Mouse (Mus musculus) liver, postnatal 0 days (tissue): ENCODE data around the gene Klhl29. TPM values are rescaled to one million over a fixed set of nuclear protein-coding genes. Genes with fewer than 3 reads are reported as not detected.

Experiments used
- ATAC-seq: fragments of 200-750 bp; cut with Nextera tagmentation; 2 replicates; pipeline ENCODE4 v1.8.0; 2017; ENCODE audit warnings: mild to moderate bottlenecking, moderate library complexity
- DNase-seq: peaks from one replicate; pipeline ENCODE4 v3.0.0-alpha.2; 2016
- H3K27ac ChIP-seq: fragments of 300-500 bp; sonication (generic); 2 replicates; pipeline ENCODE4 v1.5.1; 2014; ENCODE audit warnings: antibody characterized with exemption, moderate library complexity, mild to moderate bottlenecking, low read depth
- H3K27me3 ChIP-seq: fragments of 300-500 bp; sonication (generic); 2 replicates; pipeline ENCODE4 v1.6.1; 2014; ENCODE audit warnings: low read length, control low read depth, mixed read lengths; ENCODE audit not compliant: insufficient read depth
- H3K36me3 ChIP-seq: fragments of 300-500 bp; sonication (generic); replicated peaks from 2 replicates; pipeline ENCODE4 v1.6.1; 2014; ENCODE audit warnings: mild to moderate bottlenecking, control low read depth, low read length, moderate library complexity, mixed read lengths; ENCODE audit not compliant: insufficient read depth
- H3K4me1 ChIP-seq: fragments of 300-500 bp; sonication (generic); 2 replicates; pipeline ENCODE4 v1.6.1; 2014; ENCODE audit warnings: antibody characterized with exemption, mild to moderate bottlenecking, control low read depth; ENCODE audit not compliant: insufficient read depth
- H3K4me2 ChIP-seq: fragments of 300-500 bp; sonication (generic); 2 replicates; pipeline ENCODE4 v1.6.1; 2014; ENCODE audit warnings: low read depth, mild to moderate bottlenecking, low read length, moderate library complexity, mixed read lengths
- H3K4me3 ChIP-seq: fragments of 300-500 bp; sonication (generic); 2 replicates; pipeline ENCODE4 v1.5.1; 2014; ENCODE audit warnings: low read depth, low read length
- H3K9ac ChIP-seq: fragments of 300-500 bp; sonication (generic); replicated peaks from 2 replicates; pipeline ENCODE4 v1.6.1; 2014; ENCODE audit warnings: mild to moderate bottlenecking, moderate library complexity
- H3K9me3 ChIP-seq: fragments of 300-500 bp; sonication (generic); 2 replicates; pipeline ENCODE4 v1.6.1; 2016; ENCODE audit warnings: mild to moderate bottlenecking, control low read depth, low read length, mixed read lengths
- CTCF ChIP-seq: sonication (generic); IDR thresholded peaks from 2 replicates; pipeline ENCODE4 v1.5.1; 2016; ENCODE audit warnings: antibody characterized with exemption, low read depth
- EP300 ChIP-seq: IDR thresholded peaks from 2 replicates; pipeline ENCODE4 v1.6.1; 2016; ENCODE audit warnings: antibody characterized with exemption, low read depth, mild to moderate bottlenecking
- WGBS: fragments of 180-500 bp; shearing (Covaris S2); extraction: QIAGEN DNeasy Blood & Tissue Kit; methylation state at CpG from one replicate; pipeline ENCODE4 v1.1.7; 2014; ENCODE audit not compliant: insufficient replicate concordance; 5-methylcytosine and 5-hydroxymethylcytosine counted together
- polyA plus RNA-seq: library from polyadenylated mRNA; unstranded; fragments of >200 nt; fragmentation: Nextera tagmentation; extraction: Ambion mirVana; gene quantifications from 2 replicates; pipeline ENCODE4 v1.2.1, GENCODE M21; 2015

Klhl29 gene
- polyA plus RNA-seq, 1 experiment from 2014 or later = 0.05 TPM

GRCm38 (mm10) chr12:5284961-5285360 is 90.5 kb downstream of the Klhl29 start:
- TF ChIP-seq CTCF (no peak), EP300 (no peak)

GRCm38 (mm10) chr12:5283654-5284053 is 91.8 kb downstream of the Klhl29 start:
- no peak overlapping the region for H3K9ac ChIP-seq
- no peaks in the 10 kb centered on the region for H3K9me3 ChIP-seq
- H3K4me2 ChIP-seq = no peak overlapping the region
- ATAC-seq = no peak
- no peaks in the 10 kb centered on the region for H3K36me3 ChIP-seq
- 65% methylated on average over 2 of the region's 2 CpGs for WGBS
- H3K27me3 ChIP-seq = no peaks in the 10 kb centered on the region
- DNase-seq = no peak
- no peak overlapping the region for H3K4me3 ChIP-seq
- no peak overlapping the region for H3K27ac ChIP-seq
- H3K4me1 ChIP-seq = no peaks in the 10 kb centered on the region
- TF ChIP-seq EP300 = no peak
- no peak for TF ChIP-seq CTCF

More at GRCm38 (mm10) chr12:5284961-5285360, 90.5 kb downstream of the Klhl29 start:
- no peak overlapping the region for H3K27ac ChIP-seq
- H3K4me1 ChIP-seq = no peaks in the 10 kb centered on the region
- no peaks in the 10 kb centered on the region for H3K9me3 ChIP-seq
- H3K9ac ChIP-seq = no peak overlapping the region
- no peaks in the 10 kb centered on the region for H3K27me3 ChIP-seq
- no peak for DNase-seq
- no peaks in the 10 kb centered on the region for H3K36me3 ChIP-seq
- no peak for ATAC-seq
- H3K4me3 ChIP-seq = no peak overlapping the region
- no peak overlapping the region for H3K4me2 ChIP-seq
- 75% methylated on average over 6 of the region's 6 CpGs for WGBS

- no peak for DNase-seq
- TF ChIP-seq EP300 (no peak), CTCF (no peak)
- Histone ChIP-seq H3K27ac (no peak overlapping the region), H3K36me3 (no peaks in the 10 kb centered on the region), H3K4me1 (no peaks in the 10 kb centered on the region), H3K4me3 (no peak overlapping the region), H3K27me3 (no peaks in the 10 kb centered on the region), H3K9ac (no peak overlapping the region), H3K4me2 (no peak overlapping the region), H3K9me3 (no peaks in the 10 kb centered on the region)
- no peak for ATAC-seq
- 32% methylated on average over 2 of the region's 2 CpGs for WGBS
These were observed 92.9 kb downstream of the Klhl29 start for GRCm38 (mm10) chr12:5282611-5283010.

- DNase-seq = no peak
- Histone ChIP-seq H3K27me3 (no peaks in the 10 kb centered on the region), H3K4me2 (no peak overlapping the region), H3K4me3 (no peak overlapping the region), H3K27ac (no peak overlapping the region), H3K4me1 (no peaks in the 10 kb centered on the region), H3K9ac (no peak overlapping the region), H3K36me3 (no peaks in the 10 kb centered on the region), H3K9me3 (no peaks in the 10 kb centered on the region)
- TF ChIP-seq EP300 (no peak), CTCF (no peak)
- WGBS = 43% methylated on average over 1 of the region's 1 CpGs
- no peak for ATAC-seq
These were observed 95.6 kb downstream of the Klhl29 start for GRCm38 (mm10) chr12:5279873-5280272.

GRCm38 (mm10) chr12:5277028-5277427 is 98.5 kb downstream of the Klhl29 start:
- Histone ChIP-seq H3K9ac (no peak overlapping the region), H3K27ac (no peak overlapping the region), H3K4me1 (no peaks in the 10 kb centered on the region), H3K4me2 (no peak overlapping the region), H3K4me3 (no peak overlapping the region), H3K9me3 (no peaks in the 10 kb centered on the region), H3K27me3 (no peaks in the 10 kb centered on the region), H3K36me3 (no peaks in the 10 kb centered on the region)
- WGBS = 28% methylated on average over 9 of the region's 9 CpGs
- TF ChIP-seq CTCF = no peak
- TF ChIP-seq EP300 = no peak
- DNase-seq = peak; percentile 29
- ATAC-seq = peak; percentile 50

GRCm38 (mm10) chr12:5275507-5275936 is 100.0 kb downstream of the Klhl29 start:
- Histone ChIP-seq H3K27ac (no peak overlapping the region), H3K27me3 (no peaks in the 10 kb centered on the region), H3K4me2 (no peak overlapping the region), H3K4me1 (no peaks in the 10 kb centered on the region), H3K4me3 (no peak overlapping the region), H3K9ac (no peak overlapping the region), H3K9me3 (no peaks in the 10 kb centered on the region), H3K36me3 (no peaks in the 10 kb centered on the region)
- DNase-seq (no peak), ATAC-seq (no peak)
- WGBS = 83% methylated on average over 6 of the region's 6 CpGs
- TF ChIP-seq EP300 (no peak), CTCF (no peak)

GRCm38 (mm10) chr12:5274519-5274944 is 101.0 kb downstream of the Klhl29 start:
- Histone ChIP-seq H3K36me3 (no peaks in the 10 kb centered on the region), H3K4me1 (no peaks in the 10 kb centered on the region), H3K9me3 (no peaks in the 10 kb centered on the region), H3K4me3 (no peak overlapping the region), H3K27me3 (no peaks in the 10 kb centered on the region), H3K27ac (no peak overlapping the region), H3K9ac (no peak overlapping the region), H3K4me2 (no peak overlapping the region)
- ATAC-seq (no peak), DNase-seq (no peak)
- 77% methylated on average over 8 of the region's 8 CpGs for WGBS
- no peak for TF ChIP-seq EP300
- no peak for TF ChIP-seq CTCF
